Mouse (Mus musculus) cerebellum, adult 2 months (tissue): ENCODE measurements at regions not wholly inside any gene's neighbourhood (a gene's known extent, or its start where the extent isn't known, plus 50 kb on each side); places are given as distances from the start of the nearest gene placed in this dataset.

ENCODE experiments used
- DNase-seq, 2 experiments: peaks; one replicate each; pipeline ENCODE4 v3.0.0; 2021
- H3K27ac ChIP-seq: fragments of 200-500 bp; 2 replicates; pipeline ENCODE4 v1.5.1; 2012; ENCODE audit warnings: low read length, control low read depth, inconsistent platforms; ENCODE audit not compliant: insufficient read depth
- H3K27me3 ChIP-seq: fragments of 200-500 bp; 2 replicates; pipeline ENCODE4 v1.6.1; 2012; ENCODE audit warnings: inconsistent platforms, mild to moderate bottlenecking, low read length, moderate library complexity; ENCODE audit not compliant: control insufficient read depth, insufficient read depth
- H3K4me1 ChIP-seq: fragments of 200-500 bp; 2 replicates; pipeline ENCODE4 v1.6.1; 2011; ENCODE audit warnings: low read length; ENCODE audit not compliant: control insufficient read depth, insufficient read depth
- H3K4me3 ChIP-seq: fragments of 200-500 bp; replicated peaks from 2 replicates; pipeline ENCODE3; 2011; ENCODE audit warnings: mild to moderate bottlenecking, low read depth, low read length, control low read depth; ENCODE audit not compliant: insufficient read depth
- CTCF ChIP-seq: fragments of 200-500 bp; IDR thresholded peaks from 2 replicates; pipeline ENCODE4 v1.5.1; 2011; ENCODE audit warnings: low read depth, mild to moderate bottlenecking, control low read depth, low read length, moderate library complexity, borderline replicate concordance; ENCODE audit not compliant: insufficient read depth
- POLR2A ChIP-seq: fragments of 200-500 bp; IDR thresholded peaks from 2 replicates; pipeline ENCODE4 v1.6.1; 2011; ENCODE audit warnings: low read length, control low read depth, borderline replicate concordance; ENCODE audit not compliant: insufficient read depth
- WGBS: fragments of 180-500 bp; shearing (Covaris S2); methylation state at CpG from one replicate; pipeline ENCODE4 v1.1.7; 2018; 5-methylcytosine and 5-hydroxymethylcytosine counted together

GRCm38 (mm10) chr2:51036190-51036755 lies 112.6 kb downstream of the Rnd3 start:
- no peak overlapping the region for H3K4me3 ChIP-seq
- WGBS: 72% methylated on average over 8 of the region's 8 CpGs
- no peaks in the 10 kb centered on the region for H3K4me1 ChIP-seq
- no peak for DNase-seq
- no peak for TF ChIP-seq POLR2A
- no peak for TF ChIP-seq CTCF
- H3K27me3 ChIP-seq: no peaks in the 10 kb centered on the region
- no peak overlapping the region for H3K27ac ChIP-seq

- 58% methylated on average over 7 of the region's 7 CpGs for WGBS
Measured at GRCm38 (mm10) chr2:51033881-51034280, 115.0 kb downstream of the Rnd3 start.

GRCm38 (mm10) chr2:51022479-51022878 lies 126.4 kb downstream of the Rnd3 start:
- Histone ChIP-seq H3K4me3 (no peak overlapping the region), H3K27me3 (no peaks in the 10 kb centered on the region), H3K27ac (no peak overlapping the region), H3K4me1 (no peaks in the 10 kb centered on the region)
- no peak for DNase-seq
- 73% methylated on average over 2 of the region's 2 CpGs for WGBS
- TF ChIP-seq POLR2A (no peak), CTCF (no peak)

More at GRCm38 (mm10) chr2:51033881-51034280, 115.0 kb downstream of the Rnd3 start:
- no peak for TF ChIP-seq POLR2A
- no peak for TF ChIP-seq CTCF
- Histone ChIP-seq H3K27me3 (no peaks in the 10 kb centered on the region), H3K4me3 (no peak overlapping the region), H3K4me1 (no peaks in the 10 kb centered on the region), H3K27ac (no peak overlapping the region)
- DNase-seq: no peak

GRCm38 (mm10) chr2:51016129-51016402 lies 132.8 kb downstream of the Rnd3 start:
- no peak for TF ChIP-seq POLR2A
- TF ChIP-seq CTCF: no peak
- no peaks in the 10 kb centered on the region for H3K27me3 ChIP-seq

GRCm38 (mm10) chr2:51015360-51016128 lies 133.4 kb downstream of the Rnd3 start:
- no peaks in the 10 kb centered on the region for H3K27me3 ChIP-seq
- WGBS: 87% methylated on average over 7 of the region's 7 CpGs
- DNase-seq: no peak
- H3K4me3 ChIP-seq: no peak overlapping the region
- H3K27ac ChIP-seq: no peak overlapping the region
- no peak for TF ChIP-seq POLR2A
- no peak for TF ChIP-seq CTCF
- no peaks in the 10 kb centered on the region for H3K4me1 ChIP-seq

More at GRCm38 (mm10) chr2:51016129-51016402, 132.8 kb downstream of the Rnd3 start:
- no peak overlapping the region for H3K4me3 ChIP-seq
- H3K27ac ChIP-seq: no peak overlapping the region
- WGBS: 83% methylated on average over 5 of the region's 5 CpGs
- no peak for DNase-seq
- no peaks in the 10 kb centered on the region for H3K4me1 ChIP-seq

- no peak overlapping the region for H3K27ac ChIP-seq
- DNase-seq: no peak
Measured at GRCm38 (mm10) chr2:51014232-51014631, 134.7 kb downstream of the Rnd3 start.

GRCm38 (mm10) chr2:51013090-51013489 lies 135.8 kb downstream of the Rnd3 start:
- no peaks in the 10 kb centered on the region for H3K27me3 ChIP-seq
- no peak overlapping the region for H3K27ac ChIP-seq
- no peaks in the 10 kb centered on the region for H3K4me1 ChIP-seq
- TF ChIP-seq POLR2A (no peak), CTCF (no peak)
- H3K4me3 ChIP-seq: no peak overlapping the region
- no peak for DNase-seq
- WGBS: 77% methylated on average over 2 of the region's 2 CpGs

More at GRCm38 (mm10) chr2:51014232-51014631, 134.7 kb downstream of the Rnd3 start:
- Histone ChIP-seq H3K27me3 (no peaks in the 10 kb centered on the region), H3K4me1 (no peaks in the 10 kb centered on the region), H3K4me3 (no peak overlapping the region)
- TF ChIP-seq POLR2A (no peak), CTCF (no peak)

GRCm38 (mm10) chr2:51008251-51008533 lies 140.7 kb downstream of the Rnd3 start:
- DNase-seq: no peak
- Histone ChIP-seq H3K4me3 (no peak overlapping the region), H3K27me3 (no peaks in the 10 kb centered on the region), H3K4me1 (no peaks in the 10 kb centered on the region), H3K27ac (no peak overlapping the region)
- no peak for TF ChIP-seq POLR2A
- no peak for TF ChIP-seq CTCF
- 57% methylated on average over 2 of the region's 2 CpGs for WGBS
